Mouse (Mus musculus): ENCODE measurements around the gene C1qtnf7. TPM values are rescaled to one million over a fixed set of nuclear protein-coding genes. Genes with fewer than 3 reads are reported as not detected.
A peak's percentile ranks its signal among the peaks of the same experiment; 100 is the strongest.

Gene C1qtnf7
- total RNA-seq, 2 experiments from 2014 or later, result 7.1 to 7.9 TPM

GRCm38 (mm10) chr5:43538322-43539167 lies 23.2 kb downstream of the C1qtnf7 start:
- no peak for DNase-seq
- intact Hi-C loops (cut with DNase I), result no loop called here

GRCm38 (mm10) chr5:43539168-43539516 lies 23.8 kb downstream of the C1qtnf7 start:
- intact Hi-C loops (cut with DNase I), result no loop called here
- DNase-seq, result no peak

GRCm38 (mm10) chr5:43539871-43540270 lies 24.5 kb downstream of the C1qtnf7 start:
- DNase-seq, result no peak
- intact Hi-C loops (cut with DNase I), result no loop called here

DNA sequence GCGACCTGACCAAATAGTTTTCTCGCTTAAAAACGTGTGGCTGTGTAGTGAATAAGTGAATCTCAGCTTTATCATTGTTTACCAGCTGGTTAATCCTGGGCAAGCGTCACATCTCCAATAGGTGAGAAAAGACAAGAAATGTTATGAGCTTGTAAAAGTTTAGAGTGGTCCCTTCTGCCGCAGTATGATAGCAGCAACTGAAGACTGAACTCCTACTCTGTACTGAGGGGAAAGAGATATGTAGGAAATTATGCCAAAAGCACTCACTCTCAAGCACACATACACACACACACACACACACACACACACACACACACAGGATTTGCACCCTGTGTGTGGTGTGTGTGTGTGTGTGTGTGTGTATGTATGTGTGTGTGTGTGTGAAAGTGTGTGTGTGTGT lies 26.2 kb downstream of the C1qtnf7 start:
- intact Hi-C loops (cut with DNase I), result no loop called here
- DNase-seq, result no peak

DNA sequence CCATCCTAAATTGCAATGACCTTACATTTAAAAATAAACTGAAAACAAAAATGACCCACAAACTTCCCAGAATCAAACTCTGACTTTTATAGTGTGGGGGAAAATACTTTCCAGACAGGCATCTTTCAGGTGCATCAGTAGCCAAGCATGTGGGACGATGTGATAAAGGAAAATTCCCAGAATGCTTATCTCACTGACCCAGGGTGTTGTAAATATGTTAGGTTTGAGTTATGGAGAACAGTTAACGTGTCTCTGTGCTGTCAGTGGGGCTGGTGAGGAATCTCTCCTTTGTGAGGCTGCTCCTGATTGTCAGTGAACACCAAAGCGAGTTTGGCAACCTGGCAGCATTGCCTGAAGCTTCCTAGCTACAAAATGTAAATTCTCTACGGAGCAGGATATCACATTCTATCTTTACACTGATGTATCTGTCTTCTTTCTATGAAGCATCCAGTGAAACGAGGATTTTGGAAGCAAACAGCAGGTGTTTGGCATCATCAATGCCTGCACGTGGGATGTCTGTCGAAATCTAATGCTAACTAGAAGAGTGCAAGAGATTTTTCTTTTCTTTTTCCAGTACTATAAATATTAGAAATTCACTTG lies 27.0 kb downstream of the C1qtnf7 start:
- intact Hi-C loops (cut with DNase I), result no loop called here
- DNase-seq, result no peak

- intact Hi-C loops (cut with DNase I), result no loop called here
- no peak for DNase-seq
Observed at GRCm38 (mm10) chr5:43549951-43550350, 34.6 kb downstream of the C1qtnf7 start.

GRCm38 (mm10) chr5:43550444-43550843 lies 35.1 kb downstream of the C1qtnf7 start:
- no peak for DNase-seq
- intact Hi-C loops (cut with DNase I), result no loop called here

DNA sequence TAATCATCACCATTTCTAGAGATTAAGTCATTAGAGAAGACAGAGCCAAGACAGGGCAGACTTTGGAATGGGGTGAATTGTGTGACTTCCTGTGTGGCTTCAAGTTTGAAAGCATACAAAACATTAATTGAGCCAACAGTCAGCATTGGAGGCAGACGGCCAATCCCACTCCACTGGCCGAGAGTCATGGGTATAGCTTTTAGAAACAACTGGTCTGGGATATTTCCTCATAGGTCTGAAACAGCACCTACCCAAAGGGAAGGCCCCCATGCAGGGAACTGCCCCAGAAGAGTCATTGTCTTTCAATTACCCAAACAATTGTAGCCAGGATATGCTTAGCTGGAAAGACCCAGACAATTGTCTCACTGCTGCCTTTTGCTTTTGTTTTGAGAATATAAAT lies 39.5 kb downstream of the C1qtnf7 start:
- intact Hi-C loops (cut with DNase I), result no loop called here
- peak in 1 of 2 experiments; percentile 37 for DNase-seq

DNA sequence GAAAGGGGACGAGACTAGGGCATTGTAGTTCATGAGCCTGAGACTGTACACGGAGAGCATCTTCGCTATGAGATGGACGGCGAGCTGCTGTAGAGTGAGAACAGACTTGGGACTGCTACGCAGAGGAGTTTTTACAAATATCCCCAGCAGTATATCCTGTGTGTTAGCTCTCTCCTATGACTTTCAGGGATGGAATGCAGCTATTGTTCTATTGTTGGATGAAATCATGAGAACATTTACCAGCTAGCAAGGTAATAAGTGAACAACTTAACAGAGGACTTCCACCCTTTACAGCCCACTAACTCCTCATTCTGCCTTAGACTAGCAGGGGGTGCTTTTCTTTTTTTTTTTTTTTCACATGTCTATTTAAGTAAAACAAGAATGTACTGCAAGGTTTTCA lies 40.1 kb downstream of the C1qtnf7 start:
- DNase-seq, result no peak

GRCm38 (mm10) chr5:43557436-43557835 lies 42.1 kb downstream of the C1qtnf7 start:
- intact Hi-C loops (cut with DNase I), result no loop called here

More for the DNA sequence above, 40.1 kb downstream of the C1qtnf7 start:
- intact Hi-C loops (cut with DNase I), result no loop called here

DNA sequence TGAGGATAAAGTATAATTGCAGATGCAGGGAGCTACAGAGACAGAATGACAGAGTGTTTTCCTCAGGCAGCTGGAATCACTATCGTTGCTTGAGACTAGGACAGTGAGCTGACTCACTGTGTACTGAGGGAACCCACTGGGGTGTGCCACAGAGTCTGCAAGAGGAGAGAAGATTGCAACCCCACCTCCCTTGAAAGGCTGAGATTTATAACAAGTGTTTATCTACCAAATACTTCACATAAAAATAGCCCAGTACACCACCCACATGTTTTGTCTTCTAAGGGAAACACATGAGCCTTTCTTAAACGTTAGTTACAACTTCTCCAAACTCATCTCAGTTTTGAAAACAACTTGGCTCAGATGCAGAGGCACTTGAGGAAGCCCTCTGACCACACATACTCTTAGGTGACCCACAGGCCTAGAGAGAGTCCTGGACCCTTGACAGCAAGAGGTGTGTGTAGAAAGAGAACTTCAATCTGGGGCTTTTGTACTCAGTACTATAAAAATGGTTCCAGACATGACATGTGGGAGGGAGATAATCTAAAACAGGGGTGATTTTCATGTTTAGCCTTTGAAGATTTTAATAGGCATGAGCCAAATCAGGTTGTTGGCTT lies 46.4 kb downstream of the C1qtnf7 start:
- intact Hi-C loops (cut with DNase I), result no loop called here
- no peak for DNase-seq

More at GRCm38 (mm10) chr5:43557436-43557835, 42.1 kb downstream of the C1qtnf7 start:
- DNase-seq, result no peak

GRCm38 (mm10) chr5:43569720-43570359 lies 54.5 kb downstream of the C1qtnf7 start:
- intact Hi-C loops (cut with DNase I), result no loop called here
- DNase-seq, result no peak

GRCm38 (mm10) chr5:43582876-43583275 lies 67.5 kb downstream of the C1qtnf7 start:
- intact Hi-C loops (cut with DNase I), result loop anchor here (2.0 kb wide), 1 partner anchor 52 kb away; no protein-coding TSS in a partner anchor

DNA sequence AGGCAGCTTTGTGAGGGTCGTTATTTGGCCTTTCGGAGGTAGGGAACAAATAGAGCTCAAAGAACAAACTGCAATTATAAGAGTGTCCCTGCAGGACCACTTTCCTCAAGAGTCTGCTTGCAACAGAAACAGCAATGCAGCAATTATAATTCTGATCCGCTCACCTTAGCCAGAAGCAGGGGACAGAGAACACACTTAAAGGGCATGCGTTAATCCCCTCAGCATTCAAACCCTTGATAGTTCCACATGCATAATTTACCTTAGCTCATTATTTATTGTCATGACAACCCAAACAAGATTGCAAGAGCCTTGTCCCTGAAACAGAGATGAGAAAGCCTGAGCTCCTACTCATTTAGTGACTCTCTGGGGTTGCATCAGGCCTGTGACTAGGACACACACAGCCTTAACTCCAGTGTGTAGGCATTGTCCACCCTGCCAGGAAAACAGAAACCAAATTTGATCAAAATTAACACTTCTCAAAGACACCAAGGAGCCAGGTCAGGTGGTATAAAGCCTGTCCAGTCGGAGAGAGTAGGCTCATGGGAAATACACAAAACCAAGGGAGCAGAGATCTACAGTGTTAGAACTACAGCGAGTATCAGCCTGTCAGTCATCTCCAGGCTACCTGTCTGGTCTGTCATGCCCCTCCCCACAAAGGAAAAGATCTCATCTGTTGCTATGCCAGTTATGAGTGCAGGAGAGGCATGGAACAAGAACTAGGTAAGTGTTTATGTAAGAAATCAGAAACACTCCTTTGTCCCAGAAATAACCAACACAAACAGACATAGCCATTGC lies 68.2 kb downstream of the C1qtnf7 start:
- no peak for DNase-seq
- intact Hi-C loops (cut with DNase I), result loop anchor here (2.0 kb wide), 1 partner anchor 51 kb away; no protein-coding TSS in a partner anchor

More at GRCm38 (mm10) chr5:43582876-43583275, 67.5 kb downstream of the C1qtnf7 start:
- DNase-seq, result no peak

DNA sequence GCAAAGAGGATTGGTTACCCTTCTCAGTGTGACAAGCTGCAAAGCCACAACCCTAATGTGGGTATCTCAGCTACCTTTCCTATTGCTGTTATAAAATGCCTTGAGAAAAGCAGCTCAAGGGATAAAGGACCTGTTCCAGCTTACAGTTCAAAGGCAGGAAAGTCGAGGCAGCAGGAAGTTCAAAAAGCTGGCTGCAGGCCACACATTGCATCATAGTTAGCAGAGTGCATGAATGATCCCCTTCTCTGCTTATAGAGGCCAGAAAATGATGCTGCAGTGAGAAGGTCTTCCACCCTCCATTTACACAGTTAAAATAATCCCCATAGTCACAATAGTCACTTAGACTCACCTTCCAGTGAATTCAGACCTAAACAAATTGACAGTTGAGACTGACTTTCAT lies 69.1 kb downstream of the C1qtnf7 start:
- intact Hi-C loops (cut with DNase I), result no loop called here
- DNase-seq, result no peak

DNA sequence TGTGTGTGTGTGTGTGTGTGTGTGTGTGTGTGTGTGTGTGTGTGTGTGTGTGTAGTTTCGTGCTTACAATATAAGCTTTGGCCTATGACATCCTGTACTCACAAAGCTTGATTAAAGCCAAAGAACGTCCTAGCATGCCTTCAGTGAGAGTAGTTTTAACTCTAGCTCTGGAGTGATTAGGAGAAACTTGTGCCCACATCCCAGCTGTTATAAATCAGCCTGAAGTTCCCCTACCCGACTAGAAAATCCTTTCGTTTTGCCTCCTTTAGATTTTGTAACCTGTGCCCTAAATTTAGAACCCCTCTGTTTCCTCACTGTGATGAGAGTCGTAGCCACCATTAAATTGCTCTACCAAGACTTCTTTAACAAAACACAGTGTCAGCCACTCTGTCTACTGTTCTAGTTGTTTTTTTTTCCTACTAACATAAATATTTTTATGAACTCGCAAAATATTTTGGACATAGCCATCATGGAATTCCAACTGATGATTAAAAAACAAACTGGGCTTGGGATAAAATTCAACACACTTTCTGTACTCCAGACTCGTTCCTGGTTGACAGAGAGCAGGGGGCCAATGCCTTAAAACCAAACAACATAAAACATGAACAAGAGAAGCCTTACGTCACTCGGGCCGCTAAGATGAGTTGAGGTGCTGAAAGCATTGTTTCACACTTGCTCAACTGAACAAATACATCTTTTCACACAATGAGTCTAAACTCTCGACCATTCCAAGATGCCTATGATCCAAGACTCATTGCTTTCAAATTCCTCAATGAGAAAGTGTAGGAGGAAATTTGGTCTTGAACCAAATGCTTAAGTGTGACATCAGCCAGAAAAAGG lies 70.3 kb downstream of the C1qtnf7 start:
- DNase-seq, result no peak
- intact Hi-C loops (cut with DNase I), result no loop called here

GRCm38 (mm10) chr5:43588791-43589439 lies 73.6 kb downstream of the C1qtnf7 start:
- DNase-seq, result no peak
- intact Hi-C loops (cut with DNase I), result no loop called here

- DNase-seq, result no peak
- intact Hi-C loops (cut with DNase I), result no loop called here
Observed at GRCm38 (mm10) chr5:43589440-43589830, 74.1 kb downstream of the C1qtnf7 start.

- intact Hi-C loops (cut with DNase I), result no loop called here
- peak; percentile 61 to 63 for DNase-seq
Observed at GRCm38 (mm10) chr5:43590311-43590731, 75.0 kb downstream of the C1qtnf7 start.

All from heart, postnatal 36 days (tissue).